Mouse (Mus musculus): ENCODE data around the gene Tnnt1.

Gene Tnnt1

GRCm38 (mm10) chr7:4497271-4497903, 18.8 kb downstream of the Tnnt1 start:
- DNase-seq (ENCODE audit: low spot score in 2 of 2): no peak

DNA sequence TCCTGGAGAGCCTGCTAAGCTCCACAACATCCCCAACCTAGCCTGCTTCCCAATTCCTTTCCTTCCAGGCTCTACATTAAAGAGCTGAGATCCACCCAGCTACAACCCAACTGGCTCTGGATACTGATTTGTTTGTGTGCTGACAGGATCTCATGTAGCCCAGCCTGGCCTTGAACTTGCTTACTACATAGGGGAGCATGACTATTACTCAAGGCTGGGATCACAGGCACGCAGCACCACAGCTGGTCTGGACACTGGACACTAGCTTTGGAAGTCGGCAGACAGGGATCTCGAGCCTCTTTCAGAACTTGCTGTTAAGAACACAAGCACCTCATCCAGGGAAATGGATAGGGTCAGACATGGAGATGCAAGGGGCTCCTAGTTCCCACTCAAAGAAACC, 19.7 kb downstream of the Tnnt1 start:
- no peak for DNase-seq (ENCODE audit: low spot score in 2 of 2)

DNA sequence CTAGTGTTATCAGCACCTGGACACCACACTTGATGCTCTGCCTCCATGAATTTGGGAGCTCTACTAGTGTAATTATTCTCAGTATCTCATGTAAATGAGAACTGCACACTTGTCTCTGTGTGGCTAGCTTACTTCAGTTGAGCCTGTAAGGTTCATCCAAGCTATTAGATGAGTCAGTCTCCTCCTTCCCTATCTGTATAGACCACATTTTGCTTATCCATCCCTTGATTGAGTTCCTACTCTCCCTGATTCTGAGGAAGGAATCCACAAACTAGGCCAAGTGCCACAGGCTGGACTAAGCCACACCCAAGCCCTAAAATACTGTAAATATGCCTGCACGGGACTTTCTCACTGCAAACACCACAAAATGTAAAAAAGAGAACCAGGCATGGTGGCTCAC, 22.2 kb downstream of the Tnnt1 start:
- no peak for DNase-seq (ENCODE audit: low spot score in 2 of 2)

- no peak for DNase-seq (ENCODE audit: low spot score in 2 of 2)
Measured at GRCm38 (mm10) chr7:4492284-4493224, 23.6 kb downstream of the Tnnt1 start.

- no peak for DNase-seq (ENCODE audit: low spot score in 2 of 2)
Measured at GRCm38 (mm10) chr7:4491308-4491707, 24.9 kb downstream of the Tnnt1 start.

- no peak for DNase-seq (ENCODE audit: low spot score in 2 of 2)
Measured at GRCm38 (mm10) chr7:4482281-4482680, 33.9 kb downstream of the Tnnt1 start.

GRCm38 (mm10) chr7:4479674-4480073, 36.5 kb downstream of the Tnnt1 start:
- no peak for DNase-seq (ENCODE audit: low spot score in 2 of 2)

DNA sequence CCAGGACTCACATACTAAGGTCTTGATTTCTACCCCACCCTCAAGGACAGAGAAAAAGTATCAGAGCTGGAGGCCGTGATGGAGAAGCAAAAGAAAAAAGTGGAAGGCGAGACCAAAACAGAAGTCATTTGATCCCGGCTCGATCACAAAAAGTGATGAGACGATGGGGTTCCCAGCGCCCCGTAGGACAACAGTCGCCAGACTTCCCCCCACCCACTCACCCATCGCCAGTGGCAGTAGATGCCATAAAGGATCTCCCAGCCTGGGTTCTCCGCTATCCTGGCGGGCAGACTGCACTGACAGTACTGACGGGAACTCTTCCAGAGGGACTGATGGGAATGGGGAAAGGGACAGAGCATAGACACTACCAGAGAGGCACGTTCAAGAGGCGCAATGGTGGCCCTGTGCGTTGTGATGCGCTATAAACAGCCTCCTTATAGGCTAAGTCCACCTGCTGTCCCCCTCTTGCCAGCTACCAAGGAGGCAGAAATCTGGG, 37.3 kb downstream of the Tnnt1 start:
- no peak for DNase-seq (ENCODE audit: low spot score in 2 of 2)

DNA sequence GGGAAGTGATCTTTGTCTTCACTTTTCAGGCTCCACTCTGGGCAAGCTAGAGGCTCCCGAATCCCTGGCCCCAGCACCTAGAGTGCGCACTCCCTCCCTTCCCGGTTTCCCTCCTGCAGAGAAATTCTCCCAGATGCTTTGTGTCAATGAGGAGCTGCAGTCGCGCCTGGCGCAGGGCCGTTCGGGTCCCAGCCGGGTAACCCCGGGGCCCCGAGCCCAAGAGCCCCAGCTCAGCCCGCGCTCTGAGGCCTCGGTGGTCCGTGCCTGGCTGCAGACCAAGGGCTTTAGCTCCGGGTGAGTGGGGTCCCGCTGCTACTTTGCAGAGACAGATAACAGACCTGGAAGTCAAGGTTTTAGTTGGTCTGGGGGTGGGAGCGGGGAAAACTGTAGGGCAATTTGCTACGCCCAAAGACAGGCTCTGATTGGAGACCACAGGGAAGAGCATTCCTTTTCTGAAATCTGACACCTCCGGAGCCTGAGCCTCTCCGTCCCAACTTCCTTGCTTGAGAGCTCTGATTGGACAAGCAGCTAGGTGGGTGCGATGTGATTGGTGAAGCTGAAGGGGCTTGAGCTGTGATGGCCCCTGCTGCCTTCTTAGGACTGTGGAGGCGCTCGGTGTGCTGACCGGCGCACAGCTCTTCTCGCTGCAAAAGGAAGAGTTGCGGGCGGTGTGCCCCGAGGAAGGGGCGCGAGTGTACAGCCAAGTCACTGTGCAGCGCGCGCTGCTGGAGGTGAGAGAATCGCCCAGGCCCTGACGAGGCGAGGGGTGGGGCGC, 38.0 kb downstream of the Tnnt1 start:
- DNase-seq (ENCODE audit: low spot score in 2 of 2): peak; percentile 63 to 75

DNA sequence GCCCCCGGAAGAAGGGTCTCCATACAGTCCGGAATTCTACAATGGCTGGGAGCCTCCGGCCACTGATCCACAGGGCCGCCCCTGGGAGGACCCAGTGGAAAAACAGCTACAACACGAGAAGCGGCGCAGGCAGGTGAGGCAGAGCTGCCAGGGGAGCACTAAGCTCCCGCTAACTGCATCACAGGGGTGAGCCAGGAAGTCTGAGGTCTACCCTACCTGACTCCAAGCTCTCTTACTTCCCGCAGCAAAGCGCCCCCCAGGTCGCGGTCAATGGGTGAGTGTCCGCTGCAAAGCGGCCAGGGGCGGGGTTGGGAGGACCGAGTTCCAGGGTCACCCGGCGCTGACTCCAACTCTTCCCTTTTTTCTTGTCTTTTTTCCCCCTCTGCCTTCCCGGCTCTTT, 42.2 kb downstream of the Tnnt1 start:
- no peak for DNase-seq (ENCODE audit: low spot score in 2 of 2)

DNA sequence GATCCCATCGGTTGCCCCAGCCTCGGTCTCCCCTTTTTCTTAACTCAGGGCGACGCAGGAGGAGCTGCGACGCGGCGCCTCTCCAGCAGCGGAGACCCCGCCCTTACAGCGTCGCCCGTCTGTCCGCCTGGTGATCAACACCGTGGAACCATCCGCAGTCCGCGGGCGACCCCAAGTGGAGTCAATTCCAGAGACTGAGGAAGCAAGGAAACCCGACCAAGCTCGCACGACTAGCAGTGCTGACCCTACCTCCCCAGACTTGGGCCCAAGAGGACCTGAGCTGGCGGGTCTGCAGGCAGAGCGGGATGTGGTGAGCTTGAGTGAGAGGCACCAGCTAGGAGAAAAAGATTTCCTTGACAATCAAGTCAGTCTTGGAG, 45.0 kb downstream of the Tnnt1 start:
- DNase-seq (ENCODE audit: low spot score in 2 of 2): peak; percentile 84 to 86

DNA sequence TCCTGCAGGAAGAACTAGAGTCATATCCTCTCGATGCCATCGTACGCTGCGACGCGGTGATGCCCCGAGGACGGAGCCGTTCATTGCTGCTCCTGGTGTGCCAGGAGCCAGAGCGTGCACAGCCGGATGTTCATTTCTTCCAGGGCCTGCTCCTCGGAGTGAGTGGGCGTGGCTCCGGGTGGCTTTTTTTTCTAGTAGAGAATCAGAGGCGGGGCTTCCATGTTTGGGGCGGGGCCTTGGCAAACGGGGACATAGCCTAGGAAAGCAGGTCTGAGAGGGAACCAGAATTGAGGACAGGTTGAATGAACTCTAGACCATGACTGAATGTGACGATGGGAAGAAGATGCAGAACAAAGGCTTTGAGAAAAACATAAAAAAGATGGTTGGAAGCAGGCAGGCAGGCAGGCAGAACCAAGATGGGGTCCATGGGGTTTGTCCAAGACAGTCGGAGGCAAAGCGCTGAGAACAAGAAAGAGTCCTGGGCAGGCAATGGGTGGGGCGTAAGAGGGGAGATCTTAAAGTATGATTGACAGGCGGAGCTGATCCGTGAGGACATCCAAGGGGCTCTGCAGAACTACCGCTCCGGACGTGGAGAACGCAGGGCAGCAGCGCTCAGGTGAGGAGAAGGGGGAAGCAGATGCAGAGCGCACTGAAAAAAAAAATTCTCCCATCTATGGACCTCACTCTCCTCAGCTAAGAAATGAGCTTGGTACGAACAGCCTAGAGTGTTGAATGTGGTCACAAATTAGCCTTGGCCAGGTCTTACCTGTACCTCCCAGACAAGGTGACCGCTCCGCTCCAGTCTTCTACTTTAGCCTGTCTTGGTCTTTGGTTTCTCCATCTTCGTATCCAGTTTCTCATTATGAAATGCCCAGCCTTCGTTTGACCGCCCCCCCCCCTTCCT, 45.7 kb downstream of the Tnnt1 start:
- DNase-seq (ENCODE audit: low spot score in 2 of 2): peak; percentile 67 to 72

DNA sequence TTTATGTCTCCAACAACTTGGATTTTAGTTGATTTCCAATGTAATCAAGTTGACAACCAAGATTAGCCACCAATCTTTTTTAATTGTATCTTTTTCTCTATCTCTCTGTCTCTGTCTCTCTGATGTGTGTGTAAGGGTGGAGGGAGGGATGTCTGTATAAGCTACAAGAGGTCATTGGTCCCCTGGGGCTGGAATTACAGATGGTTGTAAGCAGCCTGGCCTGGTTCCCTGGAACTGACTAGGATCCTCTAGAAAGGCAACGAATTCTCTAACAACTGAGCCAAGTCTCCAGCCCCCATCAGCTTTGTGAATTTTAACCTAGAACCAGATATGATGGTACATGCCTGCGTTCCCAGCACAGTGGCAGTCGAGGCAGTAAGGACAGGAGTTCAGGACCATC, 48.4 kb downstream of the Tnnt1 start:
- DNase-seq (ENCODE audit: low spot score in 2 of 2): no peak

DNA sequence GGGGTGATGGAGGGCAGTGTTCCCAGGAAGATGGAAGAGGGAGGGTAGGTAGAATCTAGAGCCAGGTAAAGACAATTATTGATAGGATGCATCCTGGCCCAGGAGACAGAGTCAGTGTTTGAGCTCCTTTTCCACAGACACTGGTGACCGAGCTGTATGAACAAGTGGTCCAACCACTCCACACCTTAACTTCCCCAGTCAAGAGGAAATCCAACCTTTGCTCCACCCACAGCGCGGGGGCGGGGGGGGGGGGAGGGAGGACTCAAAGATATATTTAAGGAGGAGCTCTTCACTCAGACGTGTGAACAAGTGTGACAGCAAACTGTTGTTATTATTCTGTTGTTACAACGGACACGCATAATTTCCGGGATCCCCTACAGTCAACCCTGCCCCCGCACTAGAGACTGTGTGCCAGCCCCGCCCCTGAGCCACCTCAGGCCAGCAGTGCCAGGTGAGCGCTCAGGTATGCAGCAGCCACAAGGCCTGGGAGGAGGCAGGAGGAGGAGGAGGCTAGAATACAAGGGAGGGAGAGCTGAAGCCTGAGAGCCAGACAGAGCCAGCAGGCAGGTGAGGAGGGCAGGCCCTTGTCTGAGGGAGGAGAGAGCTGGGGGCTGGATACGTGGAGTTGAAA, 51.9 kb downstream of the Tnnt1 start:
- peak; percentile 60 to 73 for DNase-seq (ENCODE audit: low spot score in 2 of 2)

GRCm38 (mm10) chr7:4460576-4461434, 55.4 kb downstream of the Tnnt1 start, which contains the start of gene Eps8l1:
Gene Eps8l1, plus strand, starts transcription at chr7:4460674.
- DNase-seq (ENCODE audit: low spot score in 2 of 2): no peak

Measured in urinary bladder, postnatal 36 days (tissue).